Mouse (Mus musculus) thymus, adult 18-20 months (tissue): ENCODE data around the gene Mier3.

ENCODE experiments used
- DNase-seq, 2 experiments: peaks; one replicate each; pipeline ENCODE4 v3.0.0; 2022; ENCODE audit warnings: mixed read lengths in 2 of 2

Gene Mier3

GRCm38 (mm10) chr13:111680679-111681078, at the start of gene Mier3:
Mier3 (plus strand) TSS chr13:111680979.
- DNase-seq: no peak

GRCm38 (mm10) chr13:111634163-111635160, 46.3 kb upstream of the Mier3 start:
- peak; percentile 31 to 53 for DNase-seq

GRCm38 (mm10) chr13:111640319-111640718, 40.5 kb upstream of the Mier3 start:
- DNase-seq: no peak

GRCm38 (mm10) chr13:111643636-111644035, 37.1 kb upstream of the Mier3 start:
- DNase-seq: no peak

- no peak for DNase-seq
These were observed 34.6 kb upstream of the Mier3 start for GRCm38 (mm10) chr13:111646204-111646603.

GRCm38 (mm10) chr13:111647279-111647678, 33.5 kb upstream of the Mier3 start:
- DNase-seq: no peak

- DNase-seq: no peak
These were observed 29.8 kb upstream of the Mier3 start for GRCm38 (mm10) chr13:111651020-111651419.

GRCm38 (mm10) chr13:111655273-111655672, 25.5 kb upstream of the Mier3 start:
- no peak for DNase-seq

GRCm38 (mm10) chr13:111655856-111656255, 24.9 kb upstream of the Mier3 start:
- no peak for DNase-seq

- no peak for DNase-seq
These were observed 24.5 kb upstream of the Mier3 start for GRCm38 (mm10) chr13:111656309-111656708.

- no peak for DNase-seq
These were observed 24.0 kb upstream of the Mier3 start for GRCm38 (mm10) chr13:111656769-111657168.

- no peak for DNase-seq
These were observed 22.1 kb upstream of the Mier3 start for GRCm38 (mm10) chr13:111658501-111659280.

GRCm38 (mm10) chr13:111659430-111659829, 21.3 kb upstream of the Mier3 start:
- DNase-seq: no peak

GRCm38 (mm10) chr13:111660072-111660471, 20.7 kb upstream of the Mier3 start:
- DNase-seq: no peak

GRCm38 (mm10) chr13:111660556-111660955, 20.2 kb upstream of the Mier3 start:
- DNase-seq: no peak

- no peak for DNase-seq
These were observed 12.8 kb upstream of the Mier3 start for GRCm38 (mm10) chr13:111668016-111668415.

GRCm38 (mm10) chr13:111676841-111677240, 3.9 kb upstream of the Mier3 start:
- no peak for DNase-seq

GRCm38 (mm10) chr13:111684056-111684625, 3.4 kb downstream of the Mier3 start:
- no peak for DNase-seq

GRCm38 (mm10) chr13:111685751-111686462, 5.1 kb downstream of the Mier3 start:
- DNase-seq: peak; percentile 72 to 73

GRCm38 (mm10) chr13:111686522-111687284, 5.9 kb downstream of the Mier3 start:
- DNase-seq: peak; percentile 15 to 32

GRCm38 (mm10) chr13:111687285-111687781, 6.6 kb downstream of the Mier3 start:
- DNase-seq: peak; percentile 56 to 58
